Mouse (Mus musculus) midbrain, embryonic 14.5 days (tissue): ENCODE measurements at regions not wholly inside any gene's neighbourhood (a gene's known extent, or its start where the extent isn't known, plus 50 kb on each side); places are given as distances from the start of the nearest gene placed in this dataset.
"Not testable (repeated sequence)": the region's sequence is repeated elsewhere in the genome, so short reads cannot be mapped to it uniquely, and the experiment has no call there.

Source experiments
- ATAC-seq: fragments of 200-750 bp; cut with Nextera tagmentation; 2 replicates; pipeline ENCODE4 v1.8.0; 2017; ENCODE audit warnings: moderate number of reproducible peaks, moderate library complexity; ENCODE audit not compliant: low FRiP score, low TSS enrichment
- DNase-seq: peaks from one replicate; pipeline ENCODE4 v3.0.0-alpha.2; 2015
- H3K27ac ChIP-seq: fragments of 300-500 bp; sonication (generic); replicated peaks from 2 replicates; pipeline ENCODE4 v1.5.1; 2014; ENCODE audit warnings: mild to moderate bottlenecking, low read depth, low read length, moderate library complexity
- H3K27me3 ChIP-seq: fragments of 300-500 bp; sonication (generic); 2 replicates; pipeline ENCODE4 v1.6.1; 2014; ENCODE audit warnings: low read length, control low read depth, mixed read lengths; ENCODE audit not compliant: control insufficient read depth, insufficient read depth
- H3K36me3 ChIP-seq: fragments of 300-500 bp; sonication (generic); 2 replicates; pipeline ENCODE4 v1.6.1; 2014; ENCODE audit warnings: low read length, control low read depth; ENCODE audit not compliant: control insufficient read depth, insufficient read depth
- H3K4me1 ChIP-seq: fragments of 300-500 bp; sonication (generic); 2 replicates; pipeline ENCODE4 v1.6.1; 2014; ENCODE audit warnings: mild to moderate bottlenecking, antibody characterized with exemption, low read length, control low read depth; ENCODE audit not compliant: control insufficient read depth, insufficient read depth
- H3K4me2 ChIP-seq: fragments of 300-500 bp; sonication (generic); 2 replicates; pipeline ENCODE4 v1.6.1; 2014; ENCODE audit warnings: mild to moderate bottlenecking, low read length, moderate library complexity
- H3K4me3 ChIP-seq: fragments of 300-500 bp; sonication (generic); replicated peaks from 2 replicates; pipeline ENCODE4 v1.5.1; 2014; ENCODE audit warnings: low read depth, low read length
- H3K9ac ChIP-seq: fragments of 300-500 bp; sonication (generic); replicated peaks from 2 replicates; pipeline ENCODE4 v1.6.1; 2014; ENCODE audit warnings: mild to moderate bottlenecking, low read length, moderate library complexity
- H3K9me3 ChIP-seq: fragments of 300-500 bp; sonication (generic); 2 replicates; pipeline ENCODE4 v1.6.1; 2016; ENCODE audit warnings: low read length, control low read depth, mixed read lengths; ENCODE audit not compliant: control insufficient read depth
- WGBS: fragments of 180-500 bp; shearing (Covaris S2); extraction: QIAGEN DNeasy Blood & Tissue Kit; methylation state at CpG from one replicate; pipeline ENCODE4 v1.1.7; 2014; 5-methylcytosine and 5-hydroxymethylcytosine counted together

GRCm38 (mm10) chr12:43212341-43212740 lies 997.8 kb downstream of the Dnajb9 start:
- not testable (repeated sequence) for H3K27me3 ChIP-seq, H3K9me3 ChIP-seq, H3K4me3 ChIP-seq, H3K4me2 ChIP-seq, H3K36me3 ChIP-seq, H3K9ac ChIP-seq, DNase-seq, H3K4me1 ChIP-seq, H3K27ac ChIP-seq, ATAC-seq
- 85% methylated on average over 3 of the region's 3 CpGs for WGBS

- ATAC-seq, result no peak
- Histone ChIP-seq H3K4me1 (no peaks in the 10 kb centered on the region), H3K27ac (no peak overlapping the region), H3K36me3 (no peaks in the 10 kb centered on the region), H3K9me3 (no peaks in the 10 kb centered on the region), H3K4me2 (no peak overlapping the region), H3K9ac (no peak overlapping the region), H3K4me3 (no peak overlapping the region), H3K27me3 (no peaks in the 10 kb centered on the region)
- WGBS, result 16% methylated on average over 3 of the region's 3 CpGs
- DNase-seq, result no peak
Measured at GRCm38 (mm10) chr12:43204589-43204988, 1005.5 kb downstream of the Dnajb9 start.
